Mouse (Mus musculus) liver, embryonic 16.5 days (tissue): ENCODE measurements at regions not wholly inside any gene's neighbourhood (a gene's known extent, or its start where the extent isn't known, plus 50 kb on each side); places are given as distances from the start of the nearest gene placed in this dataset.
A peak's percentile ranks its signal among the peaks of the same experiment; 100 is the strongest.

Experiments used
- ATAC-seq: fragments of 200-750 bp; cut with Nextera tagmentation; 2 replicates; pipeline ENCODE4 v1.8.0; 2017; ENCODE audit warnings: low read depth, mild to moderate bottlenecking, moderate number of reproducible peaks, moderate library complexity
- H3K27ac ChIP-seq: fragments of 300-500 bp; sonication (generic); 2 replicates; pipeline ENCODE4 v1.5.1; 2014; ENCODE audit warnings: mild to moderate bottlenecking, low read length
- H3K27me3 ChIP-seq: fragments of 300-500 bp; sonication (generic); 2 replicates; pipeline ENCODE4 v1.6.1; 2014; ENCODE audit warnings: low read depth, low read length, mixed read lengths; ENCODE audit not compliant: control insufficient read depth, insufficient read depth
- H3K36me3 ChIP-seq: fragments of 300-500 bp; sonication (generic); 2 replicates; pipeline ENCODE4 v1.6.1; 2014; ENCODE audit warnings: mild to moderate bottlenecking; ENCODE audit not compliant: control insufficient read depth, insufficient read depth
- H3K4me1 ChIP-seq: fragments of 300-500 bp; sonication (generic); 2 replicates; pipeline ENCODE4 v1.6.1; 2014; ENCODE audit warnings: low read depth, low read length, mixed read lengths; ENCODE audit not compliant: control insufficient read depth
- H3K4me2 ChIP-seq: fragments of 300-500 bp; sonication (generic); 2 replicates; pipeline ENCODE4 v1.6.1; 2014; ENCODE audit warnings: low read depth, low read length, mixed read lengths
- H3K4me3 ChIP-seq: fragments of 300-500 bp; sonication (generic); 2 replicates; pipeline ENCODE4 v1.5.1; 2014; ENCODE audit warnings: low read depth, mild to moderate bottlenecking, low read length
- H3K9ac ChIP-seq: fragments of 300-500 bp; sonication (generic); 2 replicates; pipeline ENCODE4 v1.6.1; 2014; ENCODE audit warnings: low read depth, low read length
- H3K9me3 ChIP-seq: fragments of 300-500 bp; sonication (generic); replicated peaks from 2 replicates; pipeline ENCODE4 v1.6.1; 2016; ENCODE audit warnings: low read length; ENCODE audit not compliant: control insufficient read depth
- WGBS: fragments of 180-500 bp; shearing (Covaris S2); extraction: QIAGEN DNeasy Blood & Tissue Kit; methylation state at CpG from one replicate; pipeline ENCODE4 v1.1.7; 2014; ENCODE audit not compliant: insufficient replicate concordance; 5-methylcytosine and 5-hydroxymethylcytosine counted together

GRCm38 (mm10) chr9:63069919-63070318, 78.8 kb downstream of the Skor1 start:
- Histone ChIP-seq H3K4me1 (no peaks in the 10 kb centered on the region), H3K4me3 (no peak overlapping the region), H3K9me3 (no peaks in the 10 kb centered on the region), H3K27ac (no peak overlapping the region), H3K27me3 (no peaks in the 10 kb centered on the region), H3K36me3 (no peaks in the 10 kb centered on the region), H3K4me2 (no peak overlapping the region), H3K9ac (no peak overlapping the region)
- ATAC-seq, result no peak
- 71% methylated on average over 6 of the region's 6 CpGs for WGBS

GRCm38 (mm10) chr9:63067054-63067406, 79.3 kb upstream of the Pias1 start:
- no peaks in the 10 kb centered on the region for H3K36me3 ChIP-seq
- no peaks in the 10 kb centered on the region for H3K4me1 ChIP-seq
- H3K9ac ChIP-seq, result no peak overlapping the region
- H3K27ac ChIP-seq, result no peak overlapping the region
- no peak overlapping the region for H3K4me2 ChIP-seq
- no peaks in the 10 kb centered on the region for H3K9me3 ChIP-seq
- ATAC-seq, result no peak
- no peaks in the 10 kb centered on the region for H3K27me3 ChIP-seq
- no peak overlapping the region for H3K4me3 ChIP-seq
- WGBS, result 47% methylated on average over 2 of the region's 2 CpGs

GRCm38 (mm10) chr9:63066384-63067053, 78.8 kb upstream of the Pias1 start:
- Histone ChIP-seq H3K9ac (no peak overlapping the region), H3K27ac (no peak overlapping the region), H3K4me1 (no peaks in the 10 kb centered on the region), H3K4me3 (no peak overlapping the region), H3K36me3 (no peaks in the 10 kb centered on the region), H3K27me3 (no peaks in the 10 kb centered on the region), H3K9me3 (no peaks in the 10 kb centered on the region), H3K4me2 (no peak overlapping the region)
- no peak for ATAC-seq
- WGBS, result 60% methylated on average over 10 of the region's 10 CpGs

GRCm38 (mm10) chr9:63063525-63063924, 75.8 kb upstream of the Pias1 start:
- Histone ChIP-seq H3K27ac (no peak overlapping the region), H3K9me3 (no peaks in the 10 kb centered on the region), H3K4me2 (no peak overlapping the region), H3K36me3 (no peaks in the 10 kb centered on the region), H3K27me3 (no peaks in the 10 kb centered on the region), H3K9ac (no peak overlapping the region), H3K4me1 (no peaks in the 10 kb centered on the region), H3K4me3 (no peak overlapping the region)
- ATAC-seq, result peak; percentile 43; the same call in 1 of the 2 replicates
- 68% methylated on average over 2 of the region's 2 CpGs for WGBS

- no peaks in the 10 kb centered on the region for H3K27me3 ChIP-seq
- no peaks in the 10 kb centered on the region for H3K36me3 ChIP-seq
- H3K4me3 ChIP-seq, result no peak overlapping the region
- H3K4me2 ChIP-seq, result no peak overlapping the region
- no peaks in the 10 kb centered on the region for H3K9me3 ChIP-seq
- H3K4me1 ChIP-seq, result no peaks in the 10 kb centered on the region
- no peak for ATAC-seq
- WGBS, result 54% methylated on average over 5 of the region's 5 CpGs
- H3K27ac ChIP-seq, result no peak overlapping the region
- H3K9ac ChIP-seq, result no peak overlapping the region
Observed at GRCm38 (mm10) chr9:63060740-63061139, 73.0 kb upstream of the Pias1 start.

GRCm38 (mm10) chr9:63059234-63059842, 71.6 kb upstream of the Pias1 start:
- H3K4me3 ChIP-seq, result no peak overlapping the region
- H3K4me1 ChIP-seq, result no peaks in the 10 kb centered on the region
- H3K36me3 ChIP-seq, result no peaks in the 10 kb centered on the region
- H3K27me3 ChIP-seq, result no peaks in the 10 kb centered on the region
- H3K9me3 ChIP-seq, result no peaks in the 10 kb centered on the region
- H3K4me2 ChIP-seq, result no peak overlapping the region
- 8% methylated on average over 10 of the region's 10 CpGs for WGBS
- no peak overlapping the region for H3K9ac ChIP-seq
- no peak for ATAC-seq
- H3K27ac ChIP-seq, result no peak overlapping the region

GRCm38 (mm10) chr9:63058506-63059233, 70.9 kb upstream of the Pias1 start:
- Histone ChIP-seq H3K4me2 (no peak overlapping the region), H3K9ac (no peak overlapping the region), H3K4me1 (no peaks in the 10 kb centered on the region), H3K27ac (no peak overlapping the region), H3K4me3 (no peak overlapping the region), H3K9me3 (no peaks in the 10 kb centered on the region), H3K36me3 (no peaks in the 10 kb centered on the region), H3K27me3 (no peaks in the 10 kb centered on the region)
- ATAC-seq, result no peak
- WGBS, result 54% methylated on average over 16 of the region's 16 CpGs

GRCm38 (mm10) chr9:63056695-63057349, 69.1 kb upstream of the Pias1 start:
- 59% methylated on average over 9 of the region's 9 CpGs for WGBS
- Histone ChIP-seq H3K9ac (no peak overlapping the region), H3K9me3 (no peaks in the 10 kb centered on the region), H3K4me2 (no peak overlapping the region), H3K4me1 (no peaks in the 10 kb centered on the region), H3K4me3 (no peak overlapping the region), H3K27ac (no peak overlapping the region), H3K27me3 (no peaks in the 10 kb centered on the region), H3K36me3 (no peaks in the 10 kb centered on the region)
- ATAC-seq, result no peak

GRCm38 (mm10) chr9:63052181-63052580, 64.5 kb upstream of the Pias1 start:
- WGBS, result 50% methylated on average over 4 of the region's 4 CpGs
- no peak overlapping the region for H3K9ac ChIP-seq
- ATAC-seq, result no peak
- H3K4me3 ChIP-seq, result no peak overlapping the region
- H3K27ac ChIP-seq, result no peak overlapping the region
- H3K4me1 ChIP-seq, result no peaks in the 10 kb centered on the region
- no peaks in the 10 kb centered on the region for H3K9me3 ChIP-seq
- no peaks in the 10 kb centered on the region for H3K27me3 ChIP-seq
- H3K4me2 ChIP-seq, result no peak overlapping the region
- H3K36me3 ChIP-seq, result no peaks in the 10 kb centered on the region
